Mouse (Mus musculus) midbrain, postnatal 0 days (tissue): ENCODE measurements around the gene Kif3c. TPM values are rescaled to one million over a fixed set of nuclear protein-coding genes. Genes with fewer than 3 reads are reported as not detected.
A peak's percentile ranks its signal among the peaks of the same experiment; 100 is the strongest.

Experiments
- ATAC-seq: fragments of 200-750 bp; cut with Nextera tagmentation; 2 replicates; pipeline ENCODE4 v1.8.0; 2017; ENCODE audit warnings: moderate number of reproducible peaks, mild to moderate bottlenecking, moderate TSS enrichment, moderate library complexity; ENCODE audit not compliant: low FRiP score
- DNase-seq: peaks from one replicate; pipeline ENCODE4 v3.0.0-alpha.2; 2015; ENCODE audit warnings: low spot score
- H3K27ac ChIP-seq: fragments of 300-500 bp; sonication (generic); 2 replicates; pipeline ENCODE4 v1.5.1; 2014; ENCODE audit warnings: low read depth, mild to moderate bottlenecking, low read length, mixed read lengths
- H3K27me3 ChIP-seq: fragments of 300-500 bp; sonication (generic); 2 replicates; pipeline ENCODE4 v1.6.1; 2014; ENCODE audit warnings: low read length, control low read depth, mixed read lengths; ENCODE audit not compliant: insufficient read depth
- H3K36me3 ChIP-seq: fragments of 300-500 bp; sonication (generic); 2 replicates; pipeline ENCODE4 v1.6.1; 2014; ENCODE audit warnings: low read length, control low read depth, mixed read lengths; ENCODE audit not compliant: insufficient read depth
- H3K4me1 ChIP-seq: fragments of 300-500 bp; sonication (generic); 2 replicates; pipeline ENCODE4 v1.6.1; 2014; ENCODE audit warnings: mild to moderate bottlenecking, control low read depth, antibody characterized with exemption, low read length, mixed read lengths; ENCODE audit not compliant: insufficient read depth
- H3K4me2 ChIP-seq: fragments of 300-500 bp; sonication (generic); 2 replicates; pipeline ENCODE4 v1.6.1; 2014; ENCODE audit warnings: low read depth, mild to moderate bottlenecking, low read length, mixed read lengths; ENCODE audit not compliant: poor library complexity, severe bottlenecking
- H3K4me3 ChIP-seq: fragments of 300-500 bp; sonication (generic); 2 replicates; pipeline ENCODE4 v1.5.1; 2014; ENCODE audit warnings: low read depth, mild to moderate bottlenecking, low read length, moderate library complexity
- H3K9ac ChIP-seq: fragments of 300-500 bp; sonication (generic); replicated peaks from 2 replicates; pipeline ENCODE4 v1.6.1; 2014; ENCODE audit warnings: mild to moderate bottlenecking, low read length, moderate library complexity, mixed read lengths; ENCODE audit not compliant: poor library complexity, severe bottlenecking
- H3K9me3 ChIP-seq: fragments of 300-500 bp; sonication (generic); 2 replicates; pipeline ENCODE4 v1.6.1; 2016; ENCODE audit warnings: low read length, control low read depth
- CTCF ChIP-seq: IDR thresholded peaks from 2 replicates; pipeline ENCODE4 v1.5.1; 2016; ENCODE audit warnings: antibody characterized with exemption, mild to moderate bottlenecking
- WGBS: fragments of 180-500 bp; shearing (Covaris S2); extraction: QIAGEN DNeasy Blood & Tissue Kit; methylation state at CpG from one replicate; pipeline ENCODE4 v1.1.7; 2014; 5-methylcytosine and 5-hydroxymethylcytosine counted together
- polyA plus RNA-seq: library from polyadenylated mRNA; unstranded; fragments of >200 nt; fragmentation: Nextera tagmentation; extraction: Ambion mirVana; gene quantifications from 2 replicates; pipeline ENCODE4 v1.2.1, GENCODE M21; 2015
- total RNA-seq: library from RNA; depleted of rRNA; stranded (reverse); fragments of >200 nt; gene quantifications from 2 replicates; pipeline ENCODE4 v1.2.3, GENCODE M21; 2014

The Kif3c gene
- total and polyA plus RNA-seq, 2 experiments from 2014 or later: 70.7 to 176 TPM

GRCm38 (mm10) chr12:3371991-3372390 is 7.1 kb downstream of the Kif3c start:
- peak; percentile 62 for DNase-seq
- H3K4me2 ChIP-seq: peak overlapping the region; percentile 92
- peak; percentile 31; the same call in 1 of the 2 replicates for ATAC-seq
- H3K27me3 ChIP-seq: no peaks in the 10 kb centered on the region
- H3K27ac ChIP-seq: peak overlapping the region; percentile 67
- TF ChIP-seq CTCF: no peak
- WGBS: 27% methylated on average over 3 of the region's 3 CpGs
- peaks cover 6% of the 10 kb centered on the region for H3K36me3 ChIP-seq
- no peak overlapping the region for H3K4me3 ChIP-seq
- H3K9ac ChIP-seq: no peak overlapping the region
- no peaks in the 10 kb centered on the region for H3K9me3 ChIP-seq
- peaks cover 25% of the 10 kb centered on the region for H3K4me1 ChIP-seq

- Histone ChIP-seq H3K9ac (no peak overlapping the region), H3K4me2 (no peak overlapping the region), H3K36me3 (peaks cover 9% of the 10 kb centered on the region), H3K4me1 (peaks cover 16% of the 10 kb centered on the region), H3K27me3 (no peaks in the 10 kb centered on the region), H3K9me3 (no peaks in the 10 kb centered on the region), H3K4me3 (no peak overlapping the region), H3K27ac (no peak overlapping the region; the same call in 1 of the 2 replicates)
- no peak for TF ChIP-seq CTCF
- 98% methylated on average over 6 of the region's 6 CpGs for WGBS
- DNase-seq: no peak
- no peak for ATAC-seq
Measured at GRCm38 (mm10) chr12:3373566-3373965, 8.6 kb downstream of the Kif3c start.

GRCm38 (mm10) chr12:3374552-3374951 is 9.6 kb downstream of the Kif3c start:
- no peaks in the 10 kb centered on the region for H3K9me3 ChIP-seq
- no peak overlapping the region for H3K27ac ChIP-seq
- no peak for TF ChIP-seq CTCF
- peaks cover 9% of the 10 kb centered on the region for H3K36me3 ChIP-seq
- no peaks in the 10 kb centered on the region for H3K27me3 ChIP-seq
- DNase-seq (no peak), ATAC-seq (no peak)
- H3K9ac ChIP-seq: no peak overlapping the region
- H3K4me1 ChIP-seq: peaks cover 16% of the 10 kb centered on the region
- no peak overlapping the region for H3K4me3 ChIP-seq
- WGBS: 68% methylated on average over 5 of the region's 5 CpGs
- H3K4me2 ChIP-seq: no peak overlapping the region

GRCm38 (mm10) chr12:3377190-3377589 is 12.3 kb downstream of the Kif3c start:
- no peaks in the 10 kb centered on the region for H3K27me3 ChIP-seq
- H3K9me3 ChIP-seq: no peaks in the 10 kb centered on the region
- H3K27ac ChIP-seq: no peak overlapping the region
- peak; percentile 48 for TF ChIP-seq CTCF
- no peak for ATAC-seq
- no peak for DNase-seq
- no peaks in the 10 kb centered on the region for H3K4me1 ChIP-seq
- 18% methylated on average over 3 of the region's 3 CpGs for WGBS
- H3K36me3 ChIP-seq: peaks cover 20% of the 10 kb centered on the region
- no peak overlapping the region for H3K9ac ChIP-seq
- H3K4me3 ChIP-seq: no peak overlapping the region
- H3K4me2 ChIP-seq: no peak overlapping the region

GRCm38 (mm10) chr12:3377755-3378154 is 12.8 kb downstream of the Kif3c start:
- Histone ChIP-seq H3K4me2 (no peak overlapping the region), H3K9ac (no peak overlapping the region), H3K4me1 (no peaks in the 10 kb centered on the region), H3K4me3 (no peak overlapping the region), H3K27me3 (no peaks in the 10 kb centered on the region), H3K36me3 (peaks cover 25% of the 10 kb centered on the region), H3K9me3 (no peaks in the 10 kb centered on the region), H3K27ac (no peak overlapping the region)
- no peak for TF ChIP-seq CTCF
- 79% methylated on average over 5 of the region's 5 CpGs for WGBS
- DNase-seq (no peak), ATAC-seq (no peak)

- ATAC-seq (no peak), DNase-seq (no peak)
- Histone ChIP-seq H3K27ac (no peak overlapping the region), H3K9me3 (no peaks in the 10 kb centered on the region), H3K9ac (peak overlapping the region; percentile 39), H3K4me3 (no peak overlapping the region), H3K4me2 (no peak overlapping the region), H3K4me1 (peaks cover 3% of the 10 kb centered on the region; the same call in 1 of the 2 replicates), H3K36me3 (peaks cover 49% of the 10 kb centered on the region), H3K27me3 (no peaks in the 10 kb centered on the region)
- no peak for TF ChIP-seq CTCF
- 69% methylated on average over 1 of the region's 1 CpGs for WGBS
Measured at GRCm38 (mm10) chr12:3384860-3385259, 19.9 kb downstream of the Kif3c start.
